Mouse (Mus musculus): ENCODE results near the gene Gna15. TPM values are rescaled to one million over a fixed set of nuclear protein-coding genes. Genes with fewer than 3 reads are reported as not detected.

Gna15 gene
- polyA plus RNA-seq, 1 experiment = 1.1 TPM

DNA sequence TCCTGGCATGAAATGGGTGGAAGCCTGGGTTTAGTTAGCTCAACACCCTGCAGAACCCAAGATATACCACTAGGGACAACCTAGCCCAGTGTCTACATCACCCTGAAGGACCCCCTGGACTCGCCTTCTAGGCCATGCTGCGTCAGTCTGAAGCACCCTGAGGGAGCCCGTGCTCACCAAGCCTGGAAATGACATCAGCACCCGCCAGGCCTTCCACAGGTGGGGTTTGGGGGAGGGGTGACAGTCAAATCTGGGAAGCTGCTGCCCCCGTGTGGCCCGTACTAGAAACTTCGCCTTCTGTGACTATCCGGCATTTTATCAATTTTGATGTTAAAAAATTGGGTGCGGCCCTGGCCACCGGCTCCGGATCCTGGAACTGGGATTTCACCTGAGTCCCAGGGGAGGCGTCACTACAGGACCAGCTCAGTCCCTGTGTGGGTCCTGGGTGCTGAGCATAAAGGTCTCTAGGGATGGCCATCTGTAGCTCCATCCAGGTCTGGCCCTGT, 27.6 kb upstream of the Gna15 start:
- TF ChIP-seq CTCF (IDR thresholded peaks at IDR 0.05; ENCODE audit: borderline replicate concordance, extremely low read depth, insufficient read depth, insufficient read length) (peak; percentile 86), POLR2A (IDR thresholded peaks at IDR 0.05; ENCODE audit: borderline replicate concordance, extremely low read depth, insufficient read depth, insufficient read length, poor library complexity, severe bottlenecking) (no peak)
- peak; percentile 93 for DNase-seq (ENCODE audit: low read depth)

- TF ChIP-seq POLR2A (IDR thresholded peaks at IDR 0.05; ENCODE audit: borderline replicate concordance, extremely low read depth, insufficient read depth, insufficient read length, poor library complexity, severe bottlenecking) = no peak
- peak; percentile 82 for TF ChIP-seq CTCF (IDR thresholded peaks at IDR 0.05; ENCODE audit: borderline replicate concordance, extremely low read depth, insufficient read depth, insufficient read length)
- DNase-seq (ENCODE audit: low read depth) = peak; percentile 51
These were observed 26.2 kb upstream of the Gna15 start for GRCm38 (mm10) chr10:81550257-81550656.

GRCm38 (mm10) chr10:81548944-81549343, 24.9 kb upstream of the Gna15 start:
- DNase-seq (ENCODE audit: low read depth) = no peak
- no peak for TF ChIP-seq CTCF (IDR thresholded peaks at IDR 0.05; ENCODE audit: borderline replicate concordance, extremely low read depth, insufficient read depth, insufficient read length)
- TF ChIP-seq POLR2A (IDR thresholded peaks at IDR 0.05; ENCODE audit: borderline replicate concordance, extremely low read depth, insufficient read depth, insufficient read length, poor library complexity, severe bottlenecking) = no peak

DNA sequence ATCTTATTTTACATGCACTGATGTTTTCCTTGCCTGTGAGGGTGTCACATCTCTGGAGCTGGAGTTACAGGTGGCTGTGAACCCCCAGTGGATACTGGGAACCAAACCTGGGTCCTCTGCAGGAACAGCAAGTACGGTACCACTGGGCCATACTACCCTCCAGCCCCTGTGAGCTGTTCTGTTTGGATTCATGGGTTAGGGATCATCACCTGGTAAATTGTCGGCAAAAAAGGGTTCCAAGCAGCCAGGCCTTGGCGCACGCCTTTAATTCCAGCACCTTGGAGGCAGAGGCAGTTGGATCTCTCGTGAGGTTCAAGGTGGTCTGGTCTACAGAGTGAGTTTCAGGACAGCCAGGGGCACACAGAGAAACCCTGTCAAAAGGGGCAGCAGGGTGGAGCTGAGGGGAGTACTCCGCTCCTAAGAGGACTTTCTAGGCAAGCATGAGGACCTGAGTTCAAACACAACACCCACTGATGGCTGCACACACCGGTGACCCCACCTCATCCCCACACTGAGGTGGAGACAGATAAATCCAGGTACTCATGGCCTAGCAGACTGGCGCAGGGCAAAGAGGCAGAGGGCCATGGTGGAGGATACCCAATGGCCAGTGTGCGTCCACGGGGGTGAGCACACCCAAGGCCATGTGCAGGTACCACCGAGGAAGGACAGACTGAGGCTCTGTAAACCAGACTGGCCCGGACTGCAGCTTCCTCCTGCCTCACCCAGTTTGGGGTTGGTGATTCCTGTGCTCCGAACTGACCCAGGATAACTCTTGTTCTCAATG, 23.0 kb upstream of the Gna15 start:
- DNase-seq (ENCODE audit: low read depth) = no peak
- TF ChIP-seq CTCF (IDR thresholded peaks at IDR 0.05; ENCODE audit: borderline replicate concordance, extremely low read depth, insufficient read depth, insufficient read length) (no peak), POLR2A (IDR thresholded peaks at IDR 0.05; ENCODE audit: borderline replicate concordance, extremely low read depth, insufficient read depth, insufficient read length, poor library complexity, severe bottlenecking) (no peak)

- TF ChIP-seq POLR2A (IDR thresholded peaks at IDR 0.05; ENCODE audit: borderline replicate concordance, extremely low read depth, insufficient read depth, insufficient read length, poor library complexity, severe bottlenecking) (no peak), CTCF (IDR thresholded peaks at IDR 0.05; ENCODE audit: borderline replicate concordance, extremely low read depth, insufficient read depth, insufficient read length) (no peak)
- no peak for DNase-seq (ENCODE audit: low read depth)
These were observed 22.3 kb upstream of the Gna15 start for GRCm38 (mm10) chr10:81546332-81546731.

DNA sequence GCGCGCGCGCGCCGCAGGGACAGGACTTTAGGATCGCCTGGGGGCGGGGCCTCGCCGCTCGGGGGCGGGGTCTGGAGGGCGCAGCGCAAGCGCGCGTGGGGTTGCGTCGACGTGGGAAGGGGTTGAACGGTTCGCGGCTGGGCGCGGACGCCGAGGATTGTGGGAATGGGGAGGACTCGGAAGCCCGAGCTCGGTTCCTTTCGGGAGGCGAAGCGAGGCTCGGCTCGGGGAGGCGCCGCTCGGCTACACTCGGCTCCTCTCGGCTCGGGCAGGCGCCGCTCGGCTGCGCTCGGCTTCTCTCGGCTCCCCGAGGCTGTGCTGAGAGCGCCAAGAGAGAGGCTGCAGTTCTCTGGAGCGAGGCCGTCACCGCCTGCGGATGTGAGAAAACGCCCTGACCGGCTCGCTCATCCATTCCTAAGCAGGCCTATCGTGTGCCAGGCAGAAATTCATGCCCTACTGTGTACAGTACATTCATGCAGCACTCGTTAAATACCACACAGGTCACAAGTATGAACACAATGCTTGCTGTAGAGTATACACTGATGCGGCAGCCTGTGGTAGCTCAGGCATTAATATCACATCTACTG, 21.2 kb upstream of the Gna15 start, which contains the start of gene Gna11:
TSS of gene Gna11 (minus strand) at position 30 of the 587 bp plus-strand sequence.
- peak; percentile 100 for DNase-seq (ENCODE audit: low read depth)
- TF ChIP-seq POLR2A (IDR thresholded peaks at IDR 0.05; ENCODE audit: borderline replicate concordance, extremely low read depth, insufficient read depth, insufficient read length, poor library complexity, severe bottlenecking) (peak; percentile 29; the same call in 1 of the 2 replicates), CTCF (IDR thresholded peaks at IDR 0.05; ENCODE audit: borderline replicate concordance, extremely low read depth, insufficient read depth, insufficient read length) (no peak)

- peak; percentile 82 for TF ChIP-seq POLR2A (IDR thresholded peaks at IDR 0.05; ENCODE audit: borderline replicate concordance, extremely low read depth, insufficient read depth, insufficient read length, poor library complexity, severe bottlenecking)
- no peak for TF ChIP-seq CTCF (IDR thresholded peaks at IDR 0.05; ENCODE audit: borderline replicate concordance, extremely low read depth, insufficient read depth, insufficient read length)
- DNase-seq (ENCODE audit: low read depth) = no peak
These were observed 20.5 kb upstream of the Gna15 start for GRCm38 (mm10) chr10:81544296-81545160.

GRCm38 (mm10) chr10:81543633-81544032, 19.6 kb upstream of the Gna15 start:
- no peak for DNase-seq (ENCODE audit: low read depth)
- no peak for TF ChIP-seq CTCF (IDR thresholded peaks at IDR 0.05; ENCODE audit: borderline replicate concordance, extremely low read depth, insufficient read depth, insufficient read length)
- TF ChIP-seq POLR2A (IDR thresholded peaks at IDR 0.05; ENCODE audit: borderline replicate concordance, extremely low read depth, insufficient read depth, insufficient read length, poor library complexity, severe bottlenecking) = no peak

DNA sequence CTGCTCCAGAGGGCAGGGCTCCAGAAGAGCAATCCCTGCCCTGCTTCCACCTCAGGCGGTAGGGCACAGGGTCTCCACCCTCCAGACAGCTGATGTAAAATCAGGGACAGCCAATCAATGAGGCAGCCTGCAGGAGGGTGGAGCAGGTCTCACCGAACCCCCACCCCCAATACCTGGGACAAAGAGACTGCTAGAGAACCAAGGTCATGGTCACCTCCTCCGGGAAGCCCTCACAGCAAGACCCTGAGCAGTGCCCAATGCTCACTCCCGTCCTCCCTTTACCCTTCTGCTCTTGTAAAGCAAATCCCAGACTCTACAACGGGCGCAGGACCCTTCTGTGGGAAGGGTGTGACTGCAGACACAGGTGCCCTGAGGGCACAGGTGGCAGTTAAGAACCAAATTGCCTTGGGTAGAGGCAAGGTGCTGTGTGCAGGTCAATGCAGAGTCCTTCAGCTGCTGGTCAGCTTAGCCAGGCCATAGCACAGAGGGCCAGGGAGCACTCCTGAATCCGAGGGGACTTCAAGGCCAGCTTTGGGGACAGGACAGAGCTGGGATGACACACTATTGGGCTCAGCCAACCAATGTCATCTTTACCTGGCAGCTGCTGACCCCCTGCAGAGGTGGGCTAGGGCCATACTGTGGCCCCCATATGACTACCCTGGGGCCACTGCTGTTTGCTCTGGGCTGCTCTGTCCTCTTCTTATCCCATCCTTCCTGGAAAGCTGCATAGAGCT, 18.9 kb upstream of the Gna15 start:
- TF ChIP-seq CTCF (IDR thresholded peaks at IDR 0.05; ENCODE audit: borderline replicate concordance, extremely low read depth, insufficient read depth, insufficient read length) (no peak), POLR2A (IDR thresholded peaks at IDR 0.05; ENCODE audit: borderline replicate concordance, extremely low read depth, insufficient read depth, insufficient read length, poor library complexity, severe bottlenecking) (no peak)
- no peak for DNase-seq (ENCODE audit: low read depth)

- no peak for TF ChIP-seq POLR2A (IDR thresholded peaks at IDR 0.05; ENCODE audit: borderline replicate concordance, extremely low read depth, insufficient read depth, insufficient read length, poor library complexity, severe bottlenecking)
- TF ChIP-seq CTCF (IDR thresholded peaks at IDR 0.05; ENCODE audit: borderline replicate concordance, extremely low read depth, insufficient read depth, insufficient read length) = no peak
- DNase-seq (ENCODE audit: low read depth) = no peak
These were observed 17.8 kb upstream of the Gna15 start for GRCm38 (mm10) chr10:81541803-81542202.
